Mouse (Mus musculus): ENCODE measurements around the gene Cenpv.
"Not testable (repeated sequence)": the region's sequence is repeated elsewhere in the genome, so short reads cannot be mapped to it uniquely, and the experiment has no call there.

The Cenpv gene

DNA sequence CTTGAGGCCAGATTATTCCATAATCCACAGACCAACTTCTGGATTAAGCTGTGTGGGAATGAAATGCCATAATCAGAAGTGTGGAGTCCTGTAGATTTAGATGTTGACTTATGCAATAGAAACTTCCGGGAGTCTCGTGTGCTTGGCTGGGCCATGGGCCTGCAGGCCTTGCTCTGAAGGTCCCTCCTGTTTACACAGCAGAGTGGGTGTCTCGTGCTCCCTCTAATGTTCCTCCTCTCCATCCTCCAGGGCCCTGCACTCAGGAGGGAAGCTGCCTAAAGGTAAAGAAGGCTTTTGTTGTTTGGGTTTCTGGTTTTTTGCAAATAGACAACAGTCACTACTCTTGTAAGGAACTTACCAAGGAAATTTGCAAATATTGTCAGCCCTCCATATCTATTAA is 29.5 kb downstream of the Cenpv start:
- no peak for DNase-seq (ENCODE audit: extremely low read depth, insufficient read length, low spot score)

DNA sequence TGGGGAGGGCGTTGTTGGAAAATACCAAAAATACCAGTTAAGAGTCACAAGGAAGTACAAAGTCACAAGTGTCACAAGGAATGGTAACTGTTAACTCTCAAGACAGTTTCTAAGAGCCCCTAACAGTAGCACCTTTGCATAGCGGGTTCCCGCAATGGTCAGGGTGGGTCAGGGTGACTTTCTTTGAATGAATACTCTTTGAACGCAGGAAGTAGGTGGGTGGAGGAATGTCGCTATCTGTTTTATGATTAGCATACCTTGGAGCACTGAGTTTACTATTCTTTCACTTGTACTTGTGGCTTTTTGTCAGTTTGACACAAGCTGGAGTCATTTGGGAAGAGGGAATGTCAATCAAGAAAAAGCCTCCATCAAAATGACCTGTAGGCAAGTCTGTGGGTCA is 30.2 kb downstream of the Cenpv start:
- not testable (repeated sequence) for DNase-seq (ENCODE audit: extremely low read depth, insufficient read length, low spot score)

DNA sequence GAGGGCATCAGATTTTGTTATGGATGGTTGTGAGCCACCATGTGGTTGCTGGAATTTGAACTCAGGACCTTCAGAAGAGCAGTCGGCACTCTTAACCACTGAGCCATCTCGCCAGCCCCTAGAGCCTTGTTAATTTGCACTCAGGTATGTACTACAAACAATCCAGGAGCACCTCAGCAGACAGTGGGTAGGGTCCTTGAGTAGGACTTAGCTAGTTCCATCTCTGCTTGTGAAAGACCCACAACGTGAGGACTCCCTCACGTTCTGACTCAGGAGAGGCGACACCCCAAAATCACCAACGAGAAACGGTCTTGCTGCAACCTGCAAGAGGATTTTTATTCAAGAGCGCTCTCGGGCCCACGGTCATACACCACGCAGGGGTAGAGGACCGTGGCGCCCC is 30.7 kb downstream of the Cenpv start:
- not testable (repeated sequence) for DNase-seq (ENCODE audit: extremely low read depth, insufficient read length, low spot score)

DNA sequence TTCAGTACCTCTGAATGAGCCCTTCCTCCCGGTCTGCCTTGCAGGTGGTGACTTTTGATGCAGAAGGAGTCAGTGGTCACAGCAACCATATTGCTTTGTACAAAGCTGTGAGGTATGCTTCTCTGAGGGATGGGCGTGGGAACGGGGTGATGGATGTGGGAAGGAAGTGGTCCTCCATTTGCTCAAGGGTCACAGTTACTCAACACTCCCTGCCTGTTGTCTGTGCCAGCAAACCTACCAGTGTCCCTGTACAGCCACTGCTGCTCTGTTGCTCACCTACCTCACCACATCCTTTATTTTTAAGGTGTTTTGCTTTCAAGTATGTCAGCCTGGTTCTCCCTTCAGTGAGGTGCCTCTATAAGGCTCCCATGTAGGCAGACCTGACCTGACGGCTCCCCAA is 31.4 kb downstream of the Cenpv start:
- no peak for DNase-seq (ENCODE audit: extremely low read depth, insufficient read length, low spot score)

DNA sequence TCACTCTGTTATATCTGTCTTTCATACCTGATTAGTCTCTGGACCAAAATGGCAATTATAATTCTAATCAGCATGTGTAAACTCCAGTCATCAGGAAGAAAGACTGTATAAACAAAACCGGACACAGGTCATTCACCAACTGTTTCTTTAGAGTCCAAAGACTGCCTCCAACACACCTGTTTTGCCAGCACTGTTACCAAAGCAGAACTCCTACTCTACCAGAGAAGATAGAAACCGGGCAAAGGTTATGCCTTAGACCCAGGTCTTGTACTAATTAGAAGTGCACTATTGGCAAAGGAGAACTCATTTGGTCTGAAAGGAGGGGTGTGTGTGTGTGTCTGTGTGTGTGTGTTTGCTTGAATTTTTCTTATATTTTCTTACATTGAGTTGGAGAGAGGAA is 38.5 kb downstream of the Cenpv start:
- no peak for DNase-seq (ENCODE audit: extremely low read depth, insufficient read length, low spot score)

DNA sequence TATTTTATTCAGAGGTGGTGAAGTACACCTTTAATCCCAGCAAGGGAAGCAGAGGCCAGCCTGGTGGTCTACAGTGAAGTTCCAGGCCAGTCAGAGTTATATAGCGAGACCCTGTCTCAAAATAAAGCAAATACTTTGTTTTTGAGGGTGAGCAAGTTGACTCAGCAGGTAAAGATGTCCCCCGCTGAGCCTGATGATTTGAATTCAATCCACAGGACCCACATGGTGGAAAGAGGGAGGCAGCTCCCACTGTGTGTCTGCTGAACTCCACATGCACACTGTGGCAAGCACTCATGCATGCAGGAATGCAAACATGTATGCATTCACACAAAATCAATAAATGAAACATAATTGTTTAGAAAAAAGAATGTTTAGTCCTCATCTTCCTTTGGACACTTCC is 40.3 kb downstream of the Cenpv start:
- no peak for DNase-seq (ENCODE audit: extremely low read depth, insufficient read length, low spot score)

DNA sequence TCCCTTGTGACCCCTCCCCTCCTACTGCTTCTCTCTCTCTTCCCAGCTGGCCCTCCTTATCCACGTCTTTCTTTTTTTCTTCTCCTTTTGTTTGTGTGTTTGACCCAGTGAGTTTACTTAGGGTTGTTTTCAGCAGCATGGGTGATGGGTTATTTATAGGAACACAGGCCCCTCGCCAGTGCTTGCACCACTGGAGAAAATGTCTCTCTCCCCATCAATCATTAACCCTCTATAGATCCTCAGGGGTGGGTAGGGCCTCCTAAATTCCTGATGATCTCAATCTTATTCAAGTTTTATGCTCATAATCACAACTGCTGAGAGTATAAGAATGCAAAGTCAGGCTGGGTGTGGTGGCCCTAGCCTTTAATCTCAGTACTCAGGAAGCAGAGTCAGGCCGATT is 41.9 kb downstream of the Cenpv start:
- DNase-seq (ENCODE audit: extremely low read depth, insufficient read length, low spot score) = no peak

DNA sequence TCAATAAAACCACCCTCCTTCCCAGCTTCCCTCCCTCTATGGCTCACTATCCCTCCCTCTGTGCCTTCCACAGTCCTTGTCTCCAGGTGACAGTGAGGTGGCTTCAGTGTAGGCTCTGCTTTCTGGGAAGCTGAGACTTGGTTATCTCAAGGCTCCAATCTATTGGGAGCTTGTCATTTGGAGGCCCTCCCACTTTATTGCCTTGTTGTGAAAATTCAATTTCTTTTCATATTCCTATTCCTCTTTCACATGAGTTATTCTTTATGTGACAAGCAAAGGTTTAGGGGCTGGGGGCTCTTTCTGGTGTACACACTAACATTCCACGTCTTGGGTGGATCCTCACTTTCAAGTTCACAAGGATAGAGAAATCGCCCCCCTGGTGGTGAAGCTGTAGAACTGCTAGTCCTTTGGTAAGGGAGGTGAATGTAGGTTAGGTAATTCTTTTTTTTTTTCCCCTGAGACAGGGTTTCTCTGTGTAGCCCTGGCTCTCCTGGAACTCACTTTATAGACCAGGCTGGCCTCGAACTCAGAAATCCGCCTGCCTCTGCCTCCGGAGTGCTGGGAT is 42.8 kb downstream of the Cenpv start:
- DNase-seq (ENCODE audit: extremely low read depth, insufficient read length, low spot score) = peak; percentile 26

DNA sequence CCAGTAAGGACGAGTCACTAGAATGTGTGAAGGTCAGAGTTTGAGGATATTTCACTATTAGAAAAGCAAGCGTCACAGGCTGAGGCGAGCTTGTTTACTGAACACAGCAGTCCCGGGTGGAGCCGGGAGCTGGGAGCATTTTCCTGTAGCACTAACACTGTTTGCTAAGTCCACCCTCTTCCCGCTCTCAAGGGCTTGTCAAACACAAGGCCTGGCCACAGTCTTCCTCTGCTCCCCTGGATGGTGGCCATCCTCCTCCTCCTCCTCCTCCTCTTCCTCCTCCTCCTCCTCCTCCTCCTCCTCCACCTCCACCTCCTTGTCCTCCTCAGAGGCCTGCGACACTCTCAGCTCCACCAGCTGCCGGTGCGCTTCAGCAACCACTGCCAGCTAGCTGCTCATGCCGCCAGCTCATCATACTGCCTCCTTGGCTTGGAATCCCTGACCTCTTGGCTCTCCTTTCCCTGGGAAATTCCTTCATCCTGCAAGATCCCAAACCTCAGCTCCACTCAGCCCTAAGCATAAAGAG is 43.7 kb downstream of the Cenpv start:
- peak; percentile 78 for DNase-seq (ENCODE audit: extremely low read depth, insufficient read length, low spot score)

- DNase-seq (ENCODE audit: extremely low read depth, insufficient read length, low spot score) = peak; percentile 53
Measured at GRCm38 (mm10) chr11:62494754-62495275, 44.2 kb downstream of the Cenpv start.

DNA sequence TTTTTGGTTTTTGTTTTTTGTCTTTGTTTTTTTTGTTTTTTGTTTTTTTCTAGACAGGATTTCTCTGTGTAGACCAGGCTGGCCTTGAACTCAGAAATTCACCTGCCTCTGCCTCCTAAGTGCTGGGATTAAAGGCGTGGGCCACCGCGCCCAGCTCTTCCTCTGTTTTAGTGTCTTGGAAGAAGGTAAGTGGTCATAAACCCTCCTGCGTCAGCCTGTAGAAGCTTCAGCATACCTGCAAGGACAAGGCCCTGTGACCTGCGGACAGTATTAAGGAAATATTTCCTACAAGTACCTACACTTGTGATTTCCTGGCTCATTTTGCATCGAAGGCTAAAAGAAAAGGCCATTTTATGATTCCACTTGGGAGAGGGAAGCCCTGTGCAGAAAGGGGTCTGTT is 45.4 kb downstream of the Cenpv start:
- DNase-seq (ENCODE audit: extremely low read depth, insufficient read length, low spot score) = no peak

DNA sequence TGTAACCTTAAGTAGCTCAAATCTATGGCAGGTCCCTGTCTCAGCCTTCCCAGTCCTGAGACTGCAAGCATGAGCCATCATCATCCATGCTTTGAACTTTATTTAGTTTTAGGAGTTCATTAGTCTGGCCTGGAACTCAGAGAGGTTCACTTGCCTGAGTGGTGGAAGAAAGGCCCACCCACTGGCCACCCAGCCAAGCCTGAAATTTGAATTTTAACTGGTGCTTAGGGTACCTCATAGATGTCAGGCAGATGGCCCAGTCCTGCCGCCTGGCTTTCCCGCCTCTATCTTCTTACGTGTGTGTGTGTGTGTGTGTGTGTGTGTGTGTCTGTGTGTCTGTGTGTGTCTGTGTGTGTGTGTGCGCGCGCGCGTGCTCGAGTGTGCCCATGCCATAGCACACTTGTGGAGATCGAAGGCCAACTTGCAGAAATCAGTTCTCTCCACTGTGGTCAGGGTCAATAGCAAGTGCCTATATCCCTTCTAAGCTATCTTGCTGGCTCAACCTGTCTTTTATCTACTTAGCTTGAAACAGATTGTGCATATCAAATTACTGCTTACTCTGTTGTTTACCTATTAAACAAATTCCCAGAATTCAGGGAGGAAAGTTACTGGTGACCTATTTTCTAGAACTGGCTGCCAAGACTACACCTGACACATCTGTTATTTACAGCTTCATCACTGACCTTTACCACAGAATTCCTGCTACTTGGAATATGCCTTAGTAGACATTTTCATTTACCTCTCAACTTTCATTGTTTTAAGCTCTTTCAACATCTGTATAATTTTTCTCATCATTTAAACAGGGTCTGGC is 51.3 kb downstream of the Cenpv start:
- no peak for DNase-seq (ENCODE audit: extremely low read depth, insufficient read length, low spot score)

- no peak for DNase-seq (ENCODE audit: extremely low read depth, insufficient read length, low spot score)
Measured at GRCm38 (mm10) chr11:62486949-62487348, 52.1 kb downstream of the Cenpv start.

DNA sequence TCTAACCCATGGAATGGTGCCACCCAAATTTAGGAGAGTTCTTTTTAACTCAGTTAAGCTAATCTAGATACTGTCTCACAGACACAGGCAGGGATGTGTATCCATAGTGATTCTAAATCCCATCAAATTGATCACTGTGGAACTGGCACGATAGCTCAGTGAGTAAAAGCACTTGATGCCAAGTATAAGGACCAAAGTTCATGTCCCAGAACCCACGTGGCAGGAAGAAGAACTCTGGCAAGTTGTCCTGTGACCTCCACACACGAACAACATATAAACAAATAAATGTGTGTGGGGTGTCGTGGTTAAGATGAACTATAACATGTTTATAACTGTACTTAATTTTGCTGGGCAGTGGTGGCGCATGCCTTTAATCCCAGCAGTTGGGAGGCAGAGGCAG is 59.5 kb downstream of the Cenpv start:
- DNase-seq (ENCODE audit: extremely low read depth, insufficient read length, low spot score) = no peak

DNA sequence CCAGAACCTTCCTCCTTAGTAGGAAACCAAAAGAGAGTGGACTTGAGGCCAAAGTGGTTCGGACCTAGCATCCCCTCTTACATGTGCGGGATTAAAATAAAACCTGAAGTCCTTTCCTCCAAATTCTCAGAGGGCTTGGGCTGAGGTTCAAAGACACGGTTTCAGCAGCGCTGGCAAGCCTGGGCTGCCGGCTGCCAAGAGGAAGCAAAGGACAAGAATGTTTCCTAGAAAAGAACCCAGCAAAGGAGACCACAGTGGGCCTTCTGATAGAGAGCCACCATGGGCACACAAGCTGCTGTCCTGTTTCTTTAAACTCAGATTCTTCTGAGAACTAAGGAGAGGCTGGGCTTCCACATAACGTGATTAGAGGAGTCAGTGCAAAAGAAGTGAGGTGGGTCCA is 60.1 kb downstream of the Cenpv start:
- no peak for DNase-seq (ENCODE audit: extremely low read depth, insufficient read length, low spot score)

DNA sequence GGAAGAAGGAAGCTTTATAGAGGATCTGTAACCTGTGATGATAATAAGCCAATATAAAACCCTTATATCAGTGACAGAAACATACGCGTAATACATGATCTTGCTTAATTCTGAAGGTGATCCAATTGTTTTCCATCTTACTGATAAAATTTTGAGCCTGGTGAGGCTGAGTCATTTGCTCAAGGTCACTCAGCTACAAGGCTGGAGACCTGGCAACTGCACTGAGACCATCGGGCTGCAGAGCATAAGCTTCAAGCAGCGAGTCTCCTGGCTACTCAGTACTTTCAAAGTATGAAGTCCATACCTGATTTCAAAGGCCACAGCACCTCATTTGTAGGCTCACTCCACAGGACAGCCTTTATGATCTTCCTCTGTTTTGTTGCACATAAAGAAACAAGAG is 62.9 kb downstream of the Cenpv start:
- DNase-seq (ENCODE audit: extremely low read depth, insufficient read length, low spot score) = no peak
